Mouse (Mus musculus) embryonic fibroblast, embryonic 13.5 days (primary cell): Measurements from ENCODE around the gene 3110082I17Rik. TPM values are rescaled to one million over a fixed set of nuclear protein-coding genes. Genes with fewer than 3 reads are reported as not detected.

ENCODE experiments used
- H3K27ac ChIP-seq: 2 replicates; pipeline ENCODE4 v1.5.1; 2012; ENCODE audit warnings: low read length, control low read depth, inconsistent platforms; ENCODE audit not compliant: insufficient read depth
- H3K4me1 ChIP-seq: 2 replicates; pipeline ENCODE4 v1.6.1; 2011; ENCODE audit warnings: low read length; ENCODE audit not compliant: control insufficient read depth, insufficient read depth
- H3K4me3 ChIP-seq: 2 replicates; pipeline ENCODE4 v1.5.1; 2011; ENCODE audit warnings: mild to moderate bottlenecking, control low read depth, low read length; ENCODE audit not compliant: insufficient read depth
- CTCF ChIP-seq: IDR thresholded peaks from 2 replicates; pipeline ENCODE4 v1.5.1; 2011; ENCODE audit warnings: mild to moderate bottlenecking, control low read depth, low read length, moderate library complexity, borderline replicate concordance; ENCODE audit not compliant: insufficient read depth
- POLR2A ChIP-seq: IDR thresholded peaks from 2 replicates; pipeline ENCODE4 v1.6.1; 2011; ENCODE audit warnings: low read depth, mild to moderate bottlenecking, control low read depth, low read length, moderate library complexity
- polyA plus RNA-seq: library from polyadenylated mRNA; stranded (reverse); fragments of >200 nt; gene quantifications from 2 replicates; pipeline ENCODE4 v1.2.4, GENCODE M21; 2011; ENCODE audit warnings: low read depth; ENCODE audit not compliant: missing spikeins, insufficient read length

3110082I17Rik gene
- polyA plus RNA-seq, 1 experiment: 15.3 TPM

DNA sequence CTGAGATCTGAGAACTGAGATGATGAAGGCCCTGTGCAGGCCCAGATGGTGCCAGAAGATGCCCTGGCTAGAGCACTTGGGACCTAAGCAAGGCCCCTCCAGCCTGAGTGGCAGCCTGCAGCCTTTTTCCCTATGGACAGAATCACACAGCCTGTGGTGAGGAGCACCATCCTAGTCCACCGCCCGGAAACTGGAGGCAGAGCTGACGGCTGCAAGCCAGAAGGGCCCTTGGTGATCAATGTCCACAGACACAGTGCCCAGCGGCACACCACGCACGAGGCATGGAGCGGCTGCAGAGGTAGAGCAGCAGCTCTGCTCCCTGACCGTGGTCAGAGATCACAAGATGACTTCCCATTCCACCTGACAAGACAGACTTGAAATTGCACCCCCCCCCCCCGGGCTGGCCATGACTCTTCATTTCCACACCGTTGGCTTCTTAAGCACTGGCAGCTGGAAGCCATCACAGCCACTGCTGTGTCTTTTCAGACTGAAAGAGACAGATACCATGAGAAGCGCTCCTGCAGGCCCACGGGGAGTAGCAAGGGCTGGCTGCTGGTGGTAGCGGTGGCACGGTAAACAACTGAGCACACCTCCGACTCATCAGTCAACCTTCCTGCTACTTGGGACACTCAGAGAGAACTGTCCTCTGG, 48.5 kb downstream of the 3110082I17Rik start:
- Histone ChIP-seq H3K4me1 (0 out of 2 replicates have a peak, but pooled peaks cover 3% of the 10 kb centered on the region), H3K27ac (no peak overlapping the region), H3K4me3 (no peak overlapping the region)
- TF ChIP-seq CTCF (no peak), POLR2A (no peak)

DNA sequence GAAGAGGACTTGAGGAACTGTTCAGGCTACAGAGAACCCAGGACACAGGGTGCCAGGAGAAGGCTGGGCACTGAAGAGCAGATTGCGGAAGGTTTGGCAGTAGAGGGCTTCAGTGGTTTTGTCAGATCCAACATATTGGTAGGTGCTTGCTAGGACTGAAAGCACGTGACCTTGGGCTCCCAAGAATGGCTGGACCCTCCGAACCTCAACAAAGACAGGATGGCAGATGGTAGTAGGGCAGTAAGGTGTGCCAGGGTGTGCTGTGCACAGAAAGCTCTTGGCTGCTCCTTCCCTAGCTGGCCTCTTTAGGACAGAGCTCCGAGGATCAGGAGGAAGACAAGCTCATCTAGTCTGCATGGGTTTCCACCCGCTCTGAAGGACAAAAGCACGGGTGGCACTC, 49.2 kb downstream of the 3110082I17Rik start:
- Histone ChIP-seq H3K4me3 (no peak overlapping the region), H3K4me1 (0 out of 2 replicates have a peak, but pooled peaks cover 3% of the 10 kb centered on the region), H3K27ac (no peak overlapping the region)
- no peak for TF ChIP-seq POLR2A
- TF ChIP-seq CTCF: no peak

- Histone ChIP-seq H3K27ac (no peak overlapping the region; the same call in 1 of the 2 replicates), H3K4me1 (0 out of 2 replicates have a peak, but pooled peaks cover 3% of the 10 kb centered on the region), H3K4me3 (no peak overlapping the region)
- TF ChIP-seq POLR2A (no peak), CTCF (no peak)
Measured at GRCm38 (mm10) chr5:139410056-139410455, 50.3 kb downstream of the 3110082I17Rik start.

DNA sequence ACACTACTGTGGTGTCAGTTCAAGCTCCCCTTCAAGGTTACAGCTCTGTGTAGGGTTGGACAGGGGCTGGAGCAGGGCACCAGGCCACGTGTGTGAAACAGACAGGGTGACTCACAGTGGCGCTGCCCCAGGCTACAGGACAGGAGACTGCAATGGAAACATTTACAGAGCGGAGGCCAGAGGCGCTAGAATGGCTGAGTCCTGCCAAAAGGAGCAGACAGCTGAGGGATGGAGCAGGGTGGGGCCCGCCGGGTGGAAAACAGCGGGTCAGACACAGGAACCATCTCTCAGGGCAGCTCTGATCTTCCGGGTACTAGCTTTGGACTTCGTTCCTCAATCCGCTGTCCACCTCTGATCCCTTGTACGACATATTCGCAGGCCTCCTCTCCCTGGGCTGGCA, 50.9 kb downstream of the 3110082I17Rik start:
- 0 out of 2 replicates have a peak, but pooled peaks cover 3% of the 10 kb centered on the region for H3K4me1 ChIP-seq
- H3K4me3 ChIP-seq: no peak overlapping the region
- no peak for TF ChIP-seq POLR2A
- TF ChIP-seq CTCF: no peak
- peak overlapping the region; percentile 0; the same call in 1 of the 2 replicates for H3K27ac ChIP-seq

GRCm38 (mm10) chr5:139408511-139408910, 51.8 kb downstream of the 3110082I17Rik start:
- Histone ChIP-seq H3K4me3 (no peak overlapping the region), H3K27ac (no peak overlapping the region), H3K4me1 (0 out of 2 replicates have a peak, but pooled peaks cover 3% of the 10 kb centered on the region)
- TF ChIP-seq CTCF (no peak), POLR2A (no peak)

GRCm38 (mm10) chr5:139407121-139407885, 53.0 kb downstream of the 3110082I17Rik start:
- H3K4me3 ChIP-seq: no peak overlapping the region
- no peak overlapping the region for H3K27ac ChIP-seq
- H3K4me1 ChIP-seq: 0 out of 2 replicates have a peak, but pooled peaks cover 3% of the 10 kb centered on the region
- TF ChIP-seq POLR2A: no peak
- TF ChIP-seq CTCF: no peak

GRCm38 (mm10) chr5:139405953-139406352, 54.4 kb downstream of the 3110082I17Rik start:
- H3K4me1 ChIP-seq: 0 out of 2 replicates have a peak, but pooled peaks cover 3% of the 10 kb centered on the region
- H3K4me3 ChIP-seq: no peak overlapping the region
- H3K27ac ChIP-seq: no peak overlapping the region
- TF ChIP-seq CTCF (no peak), POLR2A (no peak)

DNA sequence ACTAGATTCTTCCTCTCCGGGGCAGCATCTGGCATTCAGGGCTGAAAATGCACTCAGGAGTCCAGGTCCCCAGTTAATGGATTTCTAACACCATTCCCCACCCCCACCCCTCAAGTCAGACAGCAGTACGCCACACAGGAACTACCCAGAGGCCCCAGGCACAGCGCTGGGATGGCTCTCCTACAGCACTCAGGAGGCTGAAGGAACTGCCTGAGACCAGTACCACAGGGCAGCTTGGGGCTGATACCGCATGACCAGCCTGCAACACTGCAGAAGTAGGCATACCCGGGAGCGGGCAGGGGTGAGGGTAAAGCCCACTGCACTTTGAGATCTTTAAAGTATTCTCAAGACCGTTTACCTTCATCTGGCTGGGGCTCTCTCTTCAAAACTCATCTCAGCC, 54.8 kb downstream of the 3110082I17Rik start:
- no peak for TF ChIP-seq CTCF
- TF ChIP-seq POLR2A: no peak
- Histone ChIP-seq H3K4me1 (0 out of 2 replicates have a peak, but pooled peaks cover 3% of the 10 kb centered on the region), H3K27ac (no peak overlapping the region), H3K4me3 (no peak overlapping the region)

GRCm38 (mm10) chr5:139404801-139405401, 55.4 kb downstream of the 3110082I17Rik start, which contains the start of gene C130050O18Rik:
Gene C130050O18Rik, plus strand, starts transcription at chr5:139405280.
- Histone ChIP-seq H3K27ac (no peak within 1 kb of the TSS), H3K4me1 (0 out of 2 replicates have a peak, but pooled peaks cover 3% of the 10 kb centered on the region), H3K4me3 (no peak within 1 kb of the TSS)
- TF ChIP-seq POLR2A (no peak), CTCF (no peak)
